Mouse (Mus musculus): ENCODE data around the gene Pde8a. TPM values are rescaled to one million over a fixed set of nuclear protein-coding genes. Genes with fewer than 3 reads are reported as not detected.

Pde8a gene
- total RNA-seq, 2 experiments from 2014 or later: 7.8 to 10.1 TPM

GRCm38 (mm10) chr7:81337785-81338521, 124.6 kb downstream of the Pde8a start:
- no peak for DNase-seq

- no peak for DNase-seq
These were observed 125.1 kb downstream of the Pde8a start for GRCm38 (mm10) chr7:81338522-81338873.

- DNase-seq: peak; percentile 57
These were observed 126.4 kb downstream of the Pde8a start for GRCm38 (mm10) chr7:81339783-81340182.

GRCm38 (mm10) chr7:81341563-81341962, 128.2 kb downstream of the Pde8a start:
- DNase-seq: no peak

- DNase-seq: no peak
These were observed 129.1 kb downstream of the Pde8a start for GRCm38 (mm10) chr7:81342356-81343094.

- DNase-seq: no peak
These were observed 129.9 kb downstream of the Pde8a start for GRCm38 (mm10) chr7:81343316-81343715.

GRCm38 (mm10) chr7:81343831-81344230, 130.4 kb downstream of the Pde8a start:
- DNase-seq: no peak

GRCm38 (mm10) chr7:81344544-81345446, 131.4 kb downstream of the Pde8a start, which contains the start of gene Rps17:
Gene Rps17 (minus strand): TSS chr7:81345254.
- DNase-seq: peak; percentile 98

GRCm38 (mm10) chr7:81345447-81346170, 132.2 kb downstream of the Pde8a start:
- no peak for DNase-seq

- no peak for DNase-seq
These were observed 134.8 kb downstream of the Pde8a start for GRCm38 (mm10) chr7:81348206-81348605.

GRCm38 (mm10) chr7:81351826-81352225, 138.4 kb downstream of the Pde8a start:
- DNase-seq: no peak

- DNase-seq: no peak
These were observed 142.3 kb downstream of the Pde8a start for GRCm38 (mm10) chr7:81355746-81356145.

GRCm38 (mm10) chr7:81356360-81356759, 143.0 kb downstream of the Pde8a start:
- no peak for DNase-seq

GRCm38 (mm10) chr7:81356975-81357374, 143.6 kb downstream of the Pde8a start:
- DNase-seq: no peak

GRCm38 (mm10) chr7:81367946-81368345, 154.6 kb downstream of the Pde8a start:
- DNase-seq: no peak

- no peak for DNase-seq
These were observed 156.3 kb downstream of the Pde8a start for GRCm38 (mm10) chr7:81369724-81370123.

- DNase-seq: no peak
These were observed 158.4 kb downstream of the Pde8a start for GRCm38 (mm10) chr7:81371811-81372210.

- DNase-seq: peak; percentile 22
These were observed 159.0 kb downstream of the Pde8a start for GRCm38 (mm10) chr7:81372337-81372920.

- no peak for DNase-seq
These were observed 166.0 kb downstream of the Pde8a start for GRCm38 (mm10) chr7:81379363-81379762.

Measured in gastrocnemius, postnatal 10 days (tissue).